Mouse (Mus musculus): ENCODE measurements at regions not wholly inside any gene's neighbourhood (a gene's known extent, or its start where the extent isn't known, plus 50 kb on each side); places are given as distances from the start of the nearest gene placed in this dataset.
"Not testable (repeated sequence)": the region's sequence is repeated elsewhere in the genome, so short reads cannot be mapped to it uniquely, and the experiment has no call there.

DNA sequence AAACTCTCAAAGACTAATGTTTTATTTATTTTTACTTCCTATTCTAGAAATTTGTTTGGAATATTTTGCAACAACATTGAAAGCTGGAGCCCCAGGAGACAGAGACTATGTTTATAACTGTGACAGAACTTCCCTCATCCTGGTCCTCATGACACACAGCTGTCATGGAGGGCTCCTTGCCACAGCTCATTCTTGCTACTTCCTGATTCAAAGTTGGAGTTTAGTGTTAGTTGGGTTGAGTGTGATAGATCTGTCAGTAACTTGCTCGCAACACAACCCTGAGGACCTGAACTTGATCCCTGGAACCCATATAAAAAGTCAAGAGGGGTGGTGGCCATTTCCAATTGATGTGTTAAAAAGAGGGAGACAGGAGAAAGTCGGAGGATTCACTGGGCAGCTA is 328.3 kb upstream of the Nox3 start:
- no peak for DNase-seq (ENCODE audit: low read depth)

GRCm38 (mm10) chr17:4029202-4029601 is 333.1 kb upstream of the Nox3 start:
- no peak for DNase-seq (ENCODE audit: low read depth)

GRCm38 (mm10) chr17:4034816-4035360 is 338.8 kb upstream of the Nox3 start:
- no peak for DNase-seq (ENCODE audit: low read depth)

DNA sequence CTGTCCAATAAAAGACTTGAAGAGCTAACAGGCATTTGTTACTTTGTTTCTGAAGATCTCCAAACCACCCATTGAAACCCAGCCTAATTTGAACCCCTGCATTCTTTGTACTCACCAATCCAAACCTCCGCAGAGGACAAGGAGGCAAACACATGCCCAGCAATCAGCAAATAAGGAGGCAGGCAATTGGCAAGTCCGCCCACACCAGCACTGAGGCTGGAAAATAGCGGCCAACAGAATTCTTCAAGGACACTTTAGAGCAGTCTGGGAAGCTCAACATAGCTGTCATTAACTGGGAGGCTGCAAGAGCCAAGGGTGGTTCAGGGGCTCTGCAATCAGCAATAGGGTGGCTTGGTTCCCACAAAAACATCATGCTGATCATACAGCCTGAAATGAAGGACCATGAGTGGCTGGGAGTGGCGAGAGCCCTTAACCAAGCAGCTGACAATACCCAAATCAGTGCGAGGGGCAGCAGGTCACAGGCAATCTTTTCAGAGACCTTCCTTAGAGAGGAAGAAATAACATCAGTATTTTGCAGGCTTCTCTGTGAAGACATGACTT is 344.1 kb upstream of the Nox3 start:
- DNase-seq (ENCODE audit: low read depth): no peak

GRCm38 (mm10) chr17:4060186-4060585 is 364.1 kb upstream of the Nox3 start:
- not testable (repeated sequence) for DNase-seq (ENCODE audit: low read depth)

DNA sequence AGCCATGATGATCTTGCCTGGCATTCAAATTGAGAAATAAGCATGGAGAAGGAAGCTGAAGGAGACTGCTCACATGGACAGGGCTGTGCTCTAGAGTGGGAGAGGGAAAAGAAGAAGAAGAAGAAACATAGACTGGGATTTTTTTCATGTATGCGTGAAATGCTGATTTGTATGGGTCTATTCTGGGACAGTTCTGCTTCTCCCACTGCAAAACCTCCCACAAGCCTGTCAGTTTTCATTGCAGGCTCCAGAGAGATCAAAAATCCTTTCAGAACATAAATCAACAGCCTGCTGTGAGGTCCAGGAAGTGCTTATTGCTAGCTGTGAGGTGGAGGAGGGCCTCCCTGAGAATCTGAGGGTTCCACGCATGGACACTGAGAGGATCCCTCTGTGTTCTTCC is 377.3 kb upstream of the Nox3 start:
- DNase-seq (ENCODE audit: low read depth): no peak

- DNase-seq (ENCODE audit: low read depth): no peak
Observed at GRCm38 (mm10) chr17:4080564-4080963, 384.5 kb upstream of the Nox3 start.

- no peak for DNase-seq (ENCODE audit: low read depth)
Observed at GRCm38 (mm10) chr17:4094621-4095020, 398.6 kb upstream of the Nox3 start.

DNA sequence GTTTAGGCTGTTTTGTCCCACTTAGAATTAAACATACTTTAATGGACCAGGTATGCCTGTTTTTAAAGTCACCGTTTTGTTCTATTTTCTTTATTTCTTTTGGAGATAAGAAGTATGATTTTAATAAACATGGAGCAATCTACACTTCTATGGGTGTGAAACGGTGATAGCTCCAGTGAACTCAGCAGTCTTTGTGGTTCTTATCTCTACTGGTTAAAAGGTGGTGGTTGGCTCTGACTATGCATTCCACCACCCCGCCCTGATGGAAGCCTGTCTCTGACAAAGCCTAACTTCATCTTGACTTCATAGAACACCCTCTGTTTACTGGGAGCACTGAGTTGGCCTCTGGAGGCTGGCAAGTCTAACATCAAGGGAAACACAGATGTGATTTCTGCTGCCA is 407.3 kb upstream of the Nox3 start:
- no peak for DNase-seq (ENCODE audit: low read depth)

- DNase-seq (ENCODE audit: low read depth): no peak
Observed at GRCm38 (mm10) chr17:4109263-4109662, 413.2 kb upstream of the Nox3 start.

- DNase-seq (ENCODE audit: low read depth): no peak
Observed at GRCm38 (mm10) chr17:4113021-4113420, 417.0 kb upstream of the Nox3 start.

- DNase-seq (ENCODE audit: low read depth): no peak
Observed at GRCm38 (mm10) chr17:4116476-4116875, 420.4 kb upstream of the Nox3 start.

DNA sequence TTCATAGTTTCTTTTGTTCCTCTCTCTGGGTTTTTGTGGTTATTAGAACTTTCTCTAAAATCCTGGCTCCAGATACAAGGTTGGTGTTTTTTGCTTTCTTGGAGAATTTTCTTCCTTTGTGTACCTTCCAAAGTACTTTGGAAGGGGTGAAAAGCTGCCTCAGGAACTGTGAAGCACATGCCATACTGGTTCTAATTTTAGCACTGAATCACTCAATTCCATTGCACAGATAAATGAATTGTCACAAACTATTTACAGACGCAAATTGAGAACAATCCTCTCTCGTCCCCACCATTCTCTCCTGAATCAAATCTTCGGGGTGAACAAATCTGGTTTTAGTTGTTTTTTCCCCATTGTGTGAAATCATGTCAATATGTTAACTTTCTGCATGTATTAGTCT is 437.6 kb upstream of the Nox3 start:
- DNase-seq (ENCODE audit: low read depth): no peak

- no peak for DNase-seq (ENCODE audit: low read depth)
Observed at GRCm38 (mm10) chr17:4163502-4163901, 467.4 kb upstream of the Nox3 start.

DNA sequence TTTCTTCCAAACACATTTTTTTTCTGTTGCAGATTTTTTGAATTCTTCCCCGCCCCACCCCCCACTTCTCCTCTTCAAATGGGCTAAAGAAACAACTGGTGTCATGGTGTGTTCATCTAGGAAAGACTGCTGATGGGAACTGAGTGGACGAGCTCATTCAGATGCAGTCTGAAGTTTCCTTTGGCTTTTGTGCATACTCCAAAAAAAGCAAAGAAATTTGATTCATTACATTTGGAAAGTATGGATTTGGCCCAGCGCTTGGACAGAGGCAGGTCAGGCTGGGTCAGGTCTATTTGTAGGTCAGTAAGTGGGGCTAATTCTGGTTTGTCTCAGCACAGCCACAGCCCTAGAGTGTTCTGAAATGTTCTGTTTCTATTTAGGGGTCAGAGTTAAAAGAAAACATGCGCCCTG is 477.9 kb upstream of the Nox3 start:
- no peak for DNase-seq (ENCODE audit: low read depth)

DNA sequence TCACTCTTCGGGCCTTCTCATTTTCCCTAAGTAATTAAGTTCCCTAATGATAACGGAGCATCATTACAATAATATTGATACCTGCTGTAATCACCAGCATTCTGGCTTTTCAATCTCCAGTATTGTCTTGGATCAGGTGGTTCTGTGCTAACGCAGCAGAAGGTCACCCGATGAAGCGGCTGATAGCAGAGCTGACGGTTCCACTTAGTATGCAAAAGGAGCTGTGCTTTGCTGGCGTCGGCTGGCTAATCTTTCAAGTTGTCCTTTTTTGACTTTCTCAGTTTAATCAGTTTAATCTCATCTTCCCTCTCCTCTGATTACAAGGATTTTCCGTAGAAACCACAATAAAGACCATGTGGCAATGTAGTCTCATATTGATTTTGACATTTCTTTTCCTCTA is 478.9 kb upstream of the Nox3 start:
- DNase-seq (ENCODE audit: low read depth): no peak

DNA sequence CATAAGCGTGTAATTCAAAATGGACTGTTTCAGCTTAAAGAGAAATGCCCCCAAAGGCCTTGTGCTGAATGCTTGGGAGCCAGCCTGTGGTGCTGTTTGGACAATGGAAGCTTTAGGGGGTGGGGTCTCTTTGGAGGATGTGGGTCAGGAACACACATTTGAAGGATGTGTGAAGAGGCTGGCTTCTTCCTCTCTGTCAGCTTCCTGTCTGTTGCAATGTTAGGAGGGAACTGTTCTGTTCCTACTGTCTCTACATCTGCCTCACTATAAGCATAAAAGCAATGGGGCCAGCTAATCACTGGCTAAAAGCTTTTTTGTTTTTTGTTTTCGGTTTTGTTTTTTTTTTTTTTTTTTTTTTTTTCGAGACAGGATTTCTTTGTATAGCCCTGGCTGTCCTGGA is 480.5 kb upstream of the Nox3 start:
- no peak for DNase-seq (ENCODE audit: low read depth)

DNA sequence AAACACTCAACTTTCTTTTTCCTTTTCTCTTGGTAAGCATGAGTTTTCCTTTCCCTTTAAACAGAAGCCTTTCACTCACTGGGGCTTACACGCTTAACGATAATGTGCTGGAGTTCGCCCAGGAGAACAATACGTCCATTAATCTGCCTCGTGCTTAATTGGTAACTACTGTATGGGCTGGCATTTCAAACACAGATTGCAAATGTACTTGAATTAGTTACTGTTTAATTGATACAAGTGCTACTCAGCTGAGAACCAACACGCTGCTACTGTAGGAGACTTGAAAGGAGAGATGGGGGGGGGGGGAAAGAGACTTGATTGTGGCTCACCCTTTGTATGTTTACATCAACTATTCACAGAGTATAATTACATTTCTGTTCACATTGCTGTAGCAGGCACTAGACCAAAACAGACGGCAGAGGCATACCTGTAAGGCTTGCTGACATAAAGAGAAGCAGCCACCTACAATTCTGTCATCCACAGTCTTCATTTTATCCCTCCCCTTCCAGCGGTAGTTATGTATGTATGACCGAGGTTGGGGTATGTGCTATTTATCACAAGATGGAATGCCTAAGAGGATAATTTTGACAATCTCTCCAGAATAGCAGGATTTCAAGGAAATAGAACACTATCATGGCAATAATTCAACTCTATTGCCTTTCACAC is 481.6 kb upstream of the Nox3 start:
- no peak for DNase-seq (ENCODE audit: low read depth)

DNA sequence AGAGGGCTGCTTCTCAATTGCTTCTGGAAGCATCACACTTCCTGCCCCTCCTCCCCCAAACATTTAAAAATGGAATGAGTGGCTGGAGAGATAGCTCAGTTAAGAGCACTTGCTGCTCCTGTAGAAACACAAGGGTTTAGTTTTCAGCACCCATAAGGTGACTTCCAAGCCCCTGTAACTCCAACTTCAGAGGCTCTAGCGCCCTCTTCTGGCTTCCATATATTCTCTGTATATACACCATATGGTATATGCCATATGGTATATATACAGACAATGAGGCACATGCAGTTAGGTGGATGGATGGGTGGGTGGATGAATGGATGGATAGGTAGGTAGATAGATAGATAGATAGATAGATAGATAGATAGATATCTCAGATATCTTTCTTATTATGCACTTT is 483.2 kb upstream of the Nox3 start:
- no peak for DNase-seq (ENCODE audit: low read depth)

DNA sequence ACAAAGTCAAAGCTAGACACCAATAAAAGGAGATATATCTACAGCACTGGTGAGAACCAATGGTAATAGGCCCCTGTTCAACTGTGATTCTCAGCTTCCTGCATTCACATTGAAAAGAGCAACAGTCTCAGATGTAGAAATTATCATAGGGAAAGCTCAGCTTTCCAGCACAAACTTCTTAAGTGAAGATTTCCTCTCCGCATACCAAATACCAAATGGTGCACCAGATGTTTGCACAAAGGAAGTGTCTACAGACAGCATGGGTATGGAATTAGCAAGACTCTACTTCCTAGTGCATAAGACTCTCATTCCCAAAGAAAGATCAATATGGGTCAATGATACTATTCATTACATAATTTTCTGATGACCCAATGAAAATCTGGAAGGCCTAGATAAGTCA is 486.0 kb upstream of the Nox3 start:
- no peak for DNase-seq (ENCODE audit: low read depth)

DNA sequence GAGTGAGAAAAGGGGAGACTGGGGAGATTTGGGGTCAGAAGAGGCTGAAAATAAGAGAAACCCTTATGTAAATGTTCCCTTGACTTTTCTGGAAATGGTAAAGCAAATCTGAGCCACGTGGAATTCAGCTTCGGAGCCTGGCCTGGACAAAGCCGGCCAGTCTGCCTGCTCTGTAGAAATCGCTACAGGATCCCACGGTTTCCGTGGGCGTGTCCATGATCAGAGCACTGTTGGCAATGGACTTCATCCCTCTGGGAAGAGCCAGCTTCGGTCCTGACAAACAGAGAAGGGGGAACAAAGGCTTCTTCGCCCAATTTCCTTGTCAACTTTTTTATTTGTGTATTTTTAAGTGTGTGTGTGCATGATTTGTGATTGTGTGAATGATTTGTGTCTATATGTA is 490.7 kb upstream of the Nox3 start:
- DNase-seq (ENCODE audit: low read depth): no peak

DNA sequence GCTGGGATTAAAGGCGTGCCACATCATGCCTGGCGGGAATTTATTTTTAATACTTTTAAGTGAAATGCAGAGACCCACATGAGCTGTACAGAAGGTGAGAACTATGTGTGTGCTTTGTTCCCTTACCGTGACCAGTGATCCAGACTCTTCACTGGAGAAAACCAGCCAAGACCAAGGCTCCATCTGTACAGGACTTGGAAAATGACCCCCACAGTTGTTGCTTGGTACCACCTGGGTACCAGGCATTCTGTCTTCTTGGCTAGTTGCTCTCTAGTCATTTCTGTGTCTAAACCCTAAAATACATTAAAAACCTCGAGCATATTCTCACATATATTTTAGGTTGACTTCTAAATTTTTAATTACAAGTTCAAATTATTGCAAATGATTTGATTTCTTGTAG is 491.5 kb upstream of the Nox3 start:
- no peak for DNase-seq (ENCODE audit: low read depth)

DNA sequence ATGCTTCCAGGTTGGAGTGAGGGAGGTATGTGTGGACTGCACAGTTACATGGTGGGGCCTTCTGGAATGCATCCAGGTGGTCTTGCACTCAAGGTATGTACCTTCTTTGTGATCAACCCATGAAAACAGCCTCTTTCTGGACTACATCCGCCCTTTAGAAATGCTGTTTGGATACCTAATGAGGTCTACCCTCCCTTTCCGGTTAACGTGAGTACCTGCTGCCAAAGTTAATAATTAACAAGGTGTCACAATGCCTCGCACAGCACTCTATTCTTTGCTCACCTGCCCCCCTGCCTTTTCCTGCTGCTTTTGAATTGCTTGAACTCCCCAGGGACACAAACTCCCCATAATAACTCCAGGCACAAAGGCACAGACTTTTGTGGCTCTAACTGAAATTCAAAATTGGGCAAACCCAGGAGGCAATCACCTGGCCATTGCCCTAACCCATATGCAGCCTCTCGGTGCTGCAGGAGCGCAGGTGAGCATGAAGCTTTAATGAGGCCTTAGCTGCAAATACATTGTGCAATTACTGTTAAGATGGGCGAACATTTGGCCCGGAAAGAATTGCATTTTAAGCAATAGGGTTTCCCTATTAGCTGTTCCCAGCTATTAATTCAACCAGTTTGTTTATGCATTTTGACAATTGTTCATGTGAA is 500.9 kb upstream of the Nox3 start:
- DNase-seq (ENCODE audit: low read depth): no peak

DNA sequence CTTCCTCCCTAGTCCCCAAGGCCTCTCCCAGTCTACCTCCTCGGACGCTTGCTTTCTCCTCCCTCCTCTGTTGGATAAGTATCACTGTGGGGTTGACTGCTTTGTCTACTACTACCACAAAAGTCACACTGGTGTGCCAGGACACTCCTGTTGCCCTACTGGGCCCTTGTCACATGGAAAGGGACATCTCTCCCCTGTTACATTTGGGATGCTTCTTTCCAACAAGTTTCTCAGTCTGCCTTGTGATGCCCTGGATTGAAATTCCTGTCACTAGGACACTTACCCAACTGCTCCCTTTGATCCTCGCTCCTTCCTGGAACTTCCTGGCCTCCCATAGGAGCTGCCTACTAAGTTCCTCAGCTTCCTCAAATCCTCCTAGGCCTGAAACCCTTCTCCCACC is 501.9 kb upstream of the Nox3 start:
- no peak for DNase-seq (ENCODE audit: low read depth)
